Mouse (Mus musculus) embryonic facial prominence, embryonic 10.5 days (tissue): ENCODE data around the gene Hk2. TPM values are rescaled to one million over a fixed set of nuclear protein-coding genes. Genes with fewer than 3 reads are reported as not detected.
"Not testable (repeated sequence)": the region's sequence is repeated elsewhere in the genome, so short reads cannot be mapped to it uniquely, and the experiment has no call there.

ENCODE experiments used
- DNase-seq: peaks from one replicate; pipeline ENCODE4 v3.0.0-alpha.2; 2017; ENCODE audit warnings: low spot score
- H3K27ac ChIP-seq: fragments of 300-500 bp; sonication (generic); replicated peaks from 2 replicates; pipeline ENCODE4 v1.5.1; 2016; ENCODE audit warnings: mild to moderate bottlenecking
- H3K27me3 ChIP-seq: fragments of 300-500 bp; sonication (generic); replicated peaks from 2 replicates; pipeline ENCODE4 v1.6.1; 2016; ENCODE audit warnings: low read depth, mild to moderate bottlenecking; ENCODE audit not compliant: poor library complexity, severe bottlenecking
- H3K36me3 ChIP-seq: fragments of 300-500 bp; sonication (generic); replicated peaks from 2 replicates; pipeline ENCODE4 v1.6.1; 2016; ENCODE audit warnings: mild to moderate bottlenecking, moderate library complexity
- H3K4me1 ChIP-seq: fragments of 300-500 bp; sonication (generic); 2 replicates; pipeline ENCODE4 v1.6.1; 2016
- H3K4me3 ChIP-seq: fragments of 300-500 bp; sonication (generic); 2 replicates; pipeline ENCODE4 v1.5.1; 2016; ENCODE audit warnings: mild to moderate bottlenecking, moderate library complexity
- H3K9me3 ChIP-seq: fragments of 300-500 bp; sonication (generic); 2 replicates; pipeline ENCODE4 v1.6.1; 2016; ENCODE audit warnings: mild to moderate bottlenecking
- WGBS: fragments of 180-500 bp; shearing (Covaris S2); methylation state at CpG from one replicate; pipeline ENCODE4 v1.1.7; 2016; 5-methylcytosine and 5-hydroxymethylcytosine counted together
- polyA plus RNA-seq: library from polyadenylated mRNA; unstranded; fragments of >200 nt; fragmentation: Nextera tagmentation; extraction: Ambion mirVana; gene quantifications from 2 replicates; pipeline ENCODE4 v1.2.1, GENCODE M21; 2016

Gene Hk2
- polyA plus RNA-seq, 1 experiment from 2014 or later, result 27.7 TPM

- no peak overlapping the region for H3K4me3 ChIP-seq
- peak; percentile 24 for DNase-seq
- no peaks in the 10 kb centered on the region for H3K27me3 ChIP-seq
- H3K9me3 ChIP-seq, result no peaks in the 10 kb centered on the region
- peaks cover 15% of the 10 kb centered on the region for H3K4me1 ChIP-seq
- WGBS, result 22% methylated on average over 5 of the region's 5 CpGs
- no peaks in the 10 kb centered on the region for H3K36me3 ChIP-seq
- no peak overlapping the region for H3K27ac ChIP-seq
Measured at GRCm38 (mm10) chr6:82699831-82700230, 74.4 kb downstream of the Hk2 start.

GRCm38 (mm10) chr6:82696736-82697135, 77.5 kb downstream of the Hk2 start:
- WGBS, result 95% methylated on average over 3 of the region's 3 CpGs
- peaks cover 18% of the 10 kb centered on the region for H3K4me1 ChIP-seq
- no peak overlapping the region for H3K27ac ChIP-seq
- H3K27me3 ChIP-seq, result no peaks in the 10 kb centered on the region
- H3K36me3 ChIP-seq, result no peaks in the 10 kb centered on the region
- H3K4me3 ChIP-seq, result no peak overlapping the region
- no peaks in the 10 kb centered on the region for H3K9me3 ChIP-seq
- no peak for DNase-seq

GRCm38 (mm10) chr6:82694668-82695067, 79.6 kb downstream of the Hk2 start:
- no peak overlapping the region for H3K4me3 ChIP-seq
- peaks cover 7% of the 10 kb centered on the region for H3K4me1 ChIP-seq
- 55% methylated on average over 13 of the region's 13 CpGs for WGBS
- H3K9me3 ChIP-seq, result no peaks in the 10 kb centered on the region
- H3K36me3 ChIP-seq, result no peaks in the 10 kb centered on the region
- H3K27ac ChIP-seq, result no peak overlapping the region
- no peak for DNase-seq
- no peaks in the 10 kb centered on the region for H3K27me3 ChIP-seq

- WGBS, result 89% methylated on average over 4 of the region's 4 CpGs
- DNase-seq, result no peak
- H3K4me3 ChIP-seq, result no peak overlapping the region
- no peaks in the 10 kb centered on the region for H3K36me3 ChIP-seq
- H3K27me3 ChIP-seq, result no peaks in the 10 kb centered on the region
- H3K9me3 ChIP-seq, result no peaks in the 10 kb centered on the region
- H3K4me1 ChIP-seq, result no peaks in the 10 kb centered on the region
- no peak overlapping the region for H3K27ac ChIP-seq
Measured at GRCm38 (mm10) chr6:82689474-82689873, 84.8 kb downstream of the Hk2 start.

DNA sequence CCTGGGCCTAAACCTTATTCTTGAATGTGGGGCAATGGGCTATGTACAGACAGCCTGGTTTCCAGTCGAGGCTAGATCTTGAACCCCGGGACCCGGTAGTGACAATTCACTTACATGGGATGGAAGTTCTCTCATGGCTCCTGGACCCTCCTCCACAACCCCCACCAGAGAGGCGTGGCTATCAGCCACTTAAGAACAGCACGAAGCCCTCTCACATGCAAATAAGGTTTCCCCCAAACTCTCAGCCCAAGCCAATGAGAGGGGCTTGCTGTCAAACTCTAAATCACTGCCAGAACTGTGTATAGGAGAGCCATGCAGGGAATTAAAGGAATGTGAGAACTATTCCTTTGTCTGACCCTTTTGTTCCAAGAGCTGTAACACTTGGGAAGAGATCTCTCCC, 85.7 kb downstream of the Hk2 start:
- WGBS, result 56% methylated on average over 5 of the region's 5 CpGs
- not testable (repeated sequence) for H3K27ac ChIP-seq, H3K9me3 ChIP-seq

DNA sequence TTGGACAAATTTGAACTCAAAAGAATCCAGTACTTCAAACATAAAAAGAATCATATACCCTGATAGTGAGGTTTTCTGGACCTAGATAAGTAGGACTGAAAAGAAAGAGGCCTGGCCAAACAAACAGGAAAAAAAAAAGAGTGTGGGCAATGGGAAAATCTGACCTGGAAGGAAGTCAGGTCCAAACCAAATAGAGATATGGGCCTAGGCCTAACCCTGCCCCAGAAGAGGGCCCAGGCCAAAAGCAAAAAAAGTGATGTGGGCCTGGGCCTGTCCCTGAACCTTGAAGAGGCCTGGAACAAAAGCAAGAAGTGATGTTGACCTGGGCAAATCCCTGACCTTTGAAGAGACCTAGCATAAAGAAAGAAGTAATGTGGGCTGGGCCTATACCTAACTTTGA, 90.1 kb downstream of the Hk2 start:
- Histone ChIP-seq H3K27me3 (no peaks in the 10 kb centered on the region), H3K27ac (no peak overlapping the region), H3K4me1 (no peaks in the 10 kb centered on the region), H3K9me3 (no peaks in the 10 kb centered on the region), H3K36me3 (no peaks in the 10 kb centered on the region), H3K4me3 (no peak overlapping the region)
- DNase-seq, result no peak

More for the DNA sequence above, 85.7 kb downstream of the Hk2 start:
- not testable (repeated sequence) for H3K36me3 ChIP-seq, H3K27me3 ChIP-seq, H3K4me3 ChIP-seq, H3K4me1 ChIP-seq, DNase-seq

- not testable (repeated sequence) for H3K4me1 ChIP-seq, DNase-seq, H3K36me3 ChIP-seq, H3K4me3 ChIP-seq, H3K27me3 ChIP-seq, H3K27ac ChIP-seq, H3K9me3 ChIP-seq
- WGBS, result 80% methylated on average over 2 of the region's 2 CpGs
Measured at GRCm38 (mm10) chr6:82679286-82679685, 95.0 kb downstream of the Hk2 start.

DNA sequence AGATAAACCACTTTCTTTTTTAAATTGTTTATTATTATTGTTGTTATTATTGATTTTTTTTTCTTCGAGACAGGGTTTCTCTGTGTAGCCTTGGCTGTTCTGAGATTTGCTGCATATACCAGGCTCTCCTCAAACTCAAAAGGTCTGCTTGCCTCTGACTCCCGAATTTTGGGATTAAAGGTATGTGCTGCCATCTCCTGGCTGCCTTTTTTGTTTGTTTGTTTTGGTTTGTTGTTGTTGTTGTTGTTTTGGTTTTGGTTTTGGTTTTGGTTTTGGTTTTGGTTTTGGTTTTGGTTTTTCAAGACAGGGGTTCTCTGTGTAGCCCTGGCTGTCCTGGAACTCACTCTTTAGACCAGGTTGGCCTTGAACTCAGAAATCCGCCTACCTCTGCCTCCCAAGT, 96.6 kb downstream of the Hk2 start:
- WGBS, result 76% methylated on average over 3 of the region's 3 CpGs
- H3K36me3 ChIP-seq, DNase-seq, H3K4me3 ChIP-seq, H3K9me3 ChIP-seq, H3K27me3 ChIP-seq, H3K27ac ChIP-seq, H3K4me1 ChIP-seq: not testable (repeated sequence)

Other genes with a start within 250 kb of the Hk2 start
- 91.8 and 95.3 TPM in 2 replicates for gene Pole4, start 69.1 kb downstream of the Hk2 start, polyA plus RNA-seq
- 1.4 and 2.1 TPM in 2 replicates for gene Sema4f, start 165.3 kb upstream of the Hk2 start, polyA plus RNA-seq
- gene M1ap, start 172.4 kb upstream of the Hk2 start, polyA plus RNA-seq, result 0.31 and 0.56 TPM in 2 replicates